Mouse (Mus musculus) left cerebral cortex, adult 9 months (tissue): Measurements from ENCODE around the gene Rpl18a.

Source experiments
- DNase-seq, 2 experiments: peaks; one replicate each; pipeline ENCODE4 v3.0.0; 2022; ENCODE audit warnings: low spot score in 2 of 2

Gene Rpl18a

GRCm38 (mm10) chr8:70856541-70857197 lies 40.5 kb downstream of the Rpl18a start:
- peak in 1 of 2 experiments; percentile 76 for DNase-seq

DNA sequence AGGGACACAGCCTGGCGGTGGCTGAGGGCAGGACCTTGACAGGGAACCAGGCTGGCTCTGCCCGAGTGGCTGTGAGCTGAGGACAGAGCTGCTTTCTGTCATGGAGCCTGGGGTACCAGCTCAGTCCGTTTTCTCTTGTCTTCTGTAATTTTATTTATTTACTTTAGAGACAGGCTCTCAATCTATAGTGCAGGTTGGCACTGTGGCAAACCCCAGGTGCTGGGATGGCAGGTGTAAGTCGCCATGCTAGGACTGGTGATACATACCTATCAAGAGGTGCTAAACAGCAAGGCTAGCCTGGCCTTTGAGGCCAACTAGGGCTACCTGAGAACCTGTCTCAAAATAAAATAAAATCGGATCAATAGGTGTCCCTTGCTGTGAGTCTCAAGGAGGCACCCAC lies 41.2 kb downstream of the Rpl18a start:
- DNase-seq: no peak

- no peak for DNase-seq
Observed at GRCm38 (mm10) chr8:70853863-70854262, 43.3 kb downstream of the Rpl18a start.

- DNase-seq: no peak
Observed at GRCm38 (mm10) chr8:70852595-70853231, 44.5 kb downstream of the Rpl18a start.

DNA sequence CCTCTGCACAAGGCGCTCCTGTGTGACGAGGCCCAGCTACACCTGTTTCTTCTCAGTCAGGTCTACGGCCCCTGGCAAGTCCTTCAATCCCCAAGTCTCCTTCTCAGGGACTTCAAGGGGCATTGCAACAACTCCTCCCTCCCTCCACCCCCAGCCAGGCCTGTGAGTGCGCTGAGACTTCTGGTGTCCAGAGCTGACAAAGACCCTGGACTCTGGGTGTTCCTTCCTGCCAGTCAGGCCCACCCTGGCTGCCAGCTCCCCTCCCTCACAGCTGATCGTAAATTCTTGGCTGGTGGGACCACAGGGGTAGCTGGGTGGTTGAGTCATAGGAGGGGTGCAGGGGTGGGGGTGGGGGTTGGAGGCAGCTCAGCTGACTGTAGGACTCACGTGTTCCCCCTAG lies 45.4 kb downstream of the Rpl18a start:
- no peak for DNase-seq

GRCm38 (mm10) chr8:70850947-70851346 lies 46.3 kb downstream of the Rpl18a start:
- no peak for DNase-seq

GRCm38 (mm10) chr8:70850132-70850845 lies 46.9 kb downstream of the Rpl18a start:
- no peak for DNase-seq

DNA sequence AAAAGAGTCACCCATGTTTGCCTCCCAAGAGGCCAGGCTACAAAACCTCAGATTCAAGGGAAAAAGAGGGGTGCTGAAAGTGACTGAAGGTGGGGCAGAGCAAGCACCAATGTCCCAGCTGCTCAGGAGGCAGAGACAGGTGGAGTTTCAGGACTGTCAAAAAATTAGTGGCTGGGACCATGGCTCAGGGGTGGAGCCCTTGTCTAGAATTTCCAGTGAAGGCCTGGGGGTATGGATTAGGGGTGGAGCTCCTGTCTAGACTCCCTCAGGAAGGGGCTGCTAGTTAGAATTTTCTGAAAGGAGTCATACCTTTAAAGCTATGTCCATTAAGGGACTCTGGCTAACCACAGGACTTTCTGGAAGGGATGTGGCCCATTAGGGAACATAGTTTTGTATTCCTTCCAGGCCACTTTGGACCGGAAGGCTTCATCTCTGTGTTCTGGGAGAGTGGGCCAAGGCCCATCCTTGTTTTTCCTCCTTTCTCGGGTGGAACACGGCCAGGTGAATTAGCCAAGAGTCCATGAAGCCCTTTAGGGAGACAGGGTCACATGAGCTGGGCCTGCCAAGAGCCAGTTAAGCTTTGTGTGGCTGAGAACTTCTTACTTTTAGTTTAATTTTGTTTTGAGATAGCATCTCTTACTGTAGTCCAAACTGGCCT lies 47.8 kb downstream of the Rpl18a start:
- no peak for DNase-seq

DNA sequence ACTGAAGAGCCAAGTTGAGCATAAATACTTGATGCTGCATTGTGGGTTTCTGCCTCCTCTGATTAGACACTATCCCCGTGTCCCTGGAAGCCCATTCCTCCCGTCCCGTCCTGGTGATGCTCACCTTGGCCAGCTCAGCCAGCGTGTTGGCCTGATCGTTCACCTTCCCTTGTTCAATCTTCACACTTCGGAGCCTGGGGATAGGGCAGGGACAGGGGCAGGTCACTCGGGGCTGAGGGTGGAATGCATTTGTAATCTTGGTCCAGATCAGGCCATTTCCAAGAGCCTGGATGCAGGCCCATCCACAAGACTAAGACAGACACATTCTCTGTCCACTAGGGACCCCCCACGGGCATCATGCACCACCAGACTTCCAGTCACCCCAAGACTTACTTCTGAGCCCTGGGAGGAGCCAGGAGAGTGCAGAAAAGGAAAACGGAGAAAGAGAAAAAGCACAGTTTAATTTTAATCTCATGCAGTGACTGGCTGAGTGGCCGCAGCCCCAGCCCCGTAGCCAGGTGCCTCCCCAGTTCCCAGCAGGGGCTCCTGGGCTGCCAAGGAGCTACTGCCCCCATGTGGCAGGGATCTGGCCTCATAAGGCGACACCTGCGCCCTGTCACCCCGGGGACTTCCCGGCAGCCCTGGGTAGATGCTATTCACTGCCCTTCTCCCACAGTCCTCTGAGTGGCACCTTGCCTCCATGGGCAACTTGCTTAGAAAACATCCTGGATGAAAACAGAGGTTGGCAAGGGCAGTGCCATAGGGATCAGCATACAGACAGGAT lies 50.6 kb downstream of the Rpl18a start:
- no peak for DNase-seq

- DNase-seq: no peak
Observed at GRCm38 (mm10) chr8:70845108-70845507, 52.1 kb downstream of the Rpl18a start.
